Mouse (Mus musculus) ovary, postnatal 10 days (tissue): ENCODE results near the gene H2-M10.4.
"Not testable (repeated sequence)": the region's sequence is repeated elsewhere in the genome, so short reads cannot be mapped to it uniquely, and the experiment has no call there.

Source experiments
- DNase-seq: peaks from one replicate; pipeline ENCODE4 v3.0.0; 2022; ENCODE audit warnings: low spot score

H2-M10.4 gene

GRCm38 (mm10) chr17:36462234-36462633, at the start of gene H2-M10.4:
Gene H2-M10.4 (minus strand): TSS chr17:36462334.
- DNase-seq = no peak

DNA sequence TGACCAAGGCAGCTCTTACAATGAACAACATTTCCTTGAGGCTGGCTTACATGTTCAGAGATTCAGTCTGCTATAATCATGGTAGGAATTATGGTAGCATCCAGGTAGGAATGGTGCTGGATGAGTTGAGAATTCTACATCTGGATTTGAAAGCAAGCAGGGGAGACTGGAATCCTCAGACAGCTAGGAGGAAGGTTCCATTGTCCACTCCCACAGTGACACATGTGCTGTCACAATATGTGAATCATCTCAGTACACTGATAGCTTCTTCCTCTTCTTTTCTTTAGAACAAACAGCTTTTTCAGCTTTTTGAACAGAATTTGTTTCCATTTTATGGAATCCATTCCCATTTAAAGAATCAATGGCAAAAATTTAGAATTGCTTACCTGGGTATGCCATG, 41.8 kb upstream of the H2-M10.4 start:
- no peak for DNase-seq

DNA sequence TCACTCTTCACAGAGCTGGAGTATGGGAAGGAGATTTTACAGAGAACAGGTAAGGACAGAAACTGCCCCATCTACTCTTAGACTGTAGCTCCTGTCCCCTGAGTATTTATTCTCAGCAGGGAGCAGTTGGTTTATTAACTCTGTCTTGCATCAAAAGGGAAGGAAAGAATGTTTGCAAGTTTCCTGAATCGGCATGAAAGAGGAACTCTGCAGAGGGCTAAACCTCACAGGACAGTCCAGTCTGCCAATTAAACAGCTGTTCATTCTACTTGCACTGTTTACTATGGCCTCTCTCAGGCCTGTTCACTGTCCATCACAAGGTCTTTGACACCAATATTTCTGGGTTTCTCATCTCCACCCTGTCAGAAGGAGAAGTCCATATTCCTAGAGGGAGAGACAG, 38.3 kb upstream of the H2-M10.4 start:
- no peak for DNase-seq

GRCm38 (mm10) chr17:36488181-36488580, 26.0 kb upstream of the H2-M10.4 start:
- DNase-seq = not testable (repeated sequence)

DNA sequence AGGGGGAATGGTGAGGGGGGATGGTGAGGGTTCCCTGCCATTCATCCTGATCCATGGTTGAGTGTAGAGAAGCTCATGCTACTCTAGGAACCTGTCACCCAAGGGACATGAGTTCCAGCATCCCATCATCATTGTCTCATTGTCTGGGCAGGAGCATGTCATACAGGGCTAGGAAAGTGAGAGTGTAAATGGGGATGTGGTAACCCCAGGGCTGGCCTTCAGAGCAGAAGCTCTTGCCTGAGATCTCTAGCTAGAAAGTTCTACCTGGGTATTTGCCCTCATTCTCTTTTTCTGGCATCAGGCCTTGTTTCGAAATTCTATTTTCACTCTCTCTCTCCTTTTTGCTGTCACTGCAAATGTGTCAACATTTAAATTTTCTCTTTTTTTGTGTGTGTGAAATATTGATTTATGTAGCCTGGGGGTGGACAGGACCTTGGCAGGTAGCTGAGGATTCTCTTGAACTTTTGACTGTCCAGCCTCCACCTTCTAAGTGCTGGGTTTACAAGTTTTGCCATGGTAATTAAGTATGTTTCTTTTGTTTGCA, 24.6 kb upstream of the H2-M10.4 start:
- DNase-seq = no peak

DNA sequence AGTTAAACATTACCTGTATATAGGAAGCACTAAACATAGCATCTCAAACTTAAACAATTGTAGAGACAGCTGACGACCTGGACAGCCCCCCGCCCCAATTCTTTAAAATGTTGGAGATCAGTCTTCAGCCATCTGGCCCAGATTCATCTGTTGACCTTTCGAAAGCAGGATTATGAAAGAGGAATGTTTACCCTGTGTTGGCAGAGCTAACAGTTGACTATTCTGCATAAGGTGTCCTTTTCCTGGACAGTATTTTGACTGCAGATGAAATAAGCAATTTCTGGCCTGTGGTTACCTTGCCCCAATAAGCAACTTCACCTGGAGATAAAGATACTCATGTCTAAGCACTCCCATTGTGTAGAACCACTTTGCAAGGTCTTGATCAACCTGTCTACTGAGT, 21.7 kb upstream of the H2-M10.4 start:
- DNase-seq = no peak

GRCm38 (mm10) chr17:36456260-36456659, 5.9 kb downstream of the H2-M10.4 start:
- DNase-seq = no peak

- no peak for DNase-seq
These were observed 30.7 kb downstream of the H2-M10.4 start for GRCm38 (mm10) chr17:36431411-36431810.

DNA sequence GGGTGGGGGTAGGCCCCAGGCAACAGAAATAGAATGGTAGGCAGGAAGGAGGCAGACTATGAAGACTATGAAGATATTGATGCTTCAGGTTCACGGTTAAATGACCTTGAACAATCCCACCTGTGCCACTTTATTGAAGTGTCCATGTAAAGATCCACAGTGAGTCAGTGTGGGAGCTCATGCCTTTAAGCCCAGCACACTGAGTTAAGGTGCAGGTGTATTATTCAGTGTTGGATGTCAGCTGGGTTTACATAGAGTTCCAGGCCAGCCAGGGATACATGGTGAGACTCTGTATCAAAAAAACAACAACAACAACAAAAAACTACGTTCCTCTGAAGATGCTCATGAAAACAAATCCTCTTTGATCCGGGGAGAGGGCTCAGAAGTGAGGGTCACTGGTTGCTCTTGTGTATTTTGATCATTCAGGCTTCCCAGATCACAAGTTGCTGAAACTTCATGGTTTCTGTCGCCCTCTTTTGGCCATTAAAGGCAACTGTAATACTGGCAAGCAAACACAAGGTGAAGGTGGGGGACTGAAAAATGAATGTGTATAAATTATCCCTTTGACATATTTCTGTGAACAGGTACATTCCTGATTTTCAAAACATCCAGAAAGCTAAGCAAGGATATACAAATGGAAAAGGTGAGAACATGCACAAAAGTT, 43.9 kb downstream of the H2-M10.4 start:
- no peak for DNase-seq

DNA sequence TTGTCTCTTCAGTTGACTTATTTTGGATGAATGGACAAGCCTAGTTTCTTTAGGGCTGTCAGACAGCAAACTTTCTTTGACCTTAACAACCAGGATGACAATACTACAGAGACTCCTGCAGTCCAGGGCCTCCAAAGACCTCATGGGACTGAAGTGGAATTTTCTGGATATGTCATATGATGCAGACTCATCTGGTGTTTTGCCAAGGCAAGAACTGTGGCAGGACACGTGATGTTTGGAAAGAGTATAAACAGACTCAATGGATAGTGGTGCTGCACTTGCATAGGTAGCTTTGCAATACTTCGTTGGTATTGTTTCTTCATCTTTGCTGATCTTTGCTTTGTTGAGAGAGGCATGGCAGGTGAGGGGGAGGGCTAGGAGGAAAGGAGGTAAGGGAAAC, 44.7 kb downstream of the H2-M10.4 start:
- no peak for DNase-seq

DNA sequence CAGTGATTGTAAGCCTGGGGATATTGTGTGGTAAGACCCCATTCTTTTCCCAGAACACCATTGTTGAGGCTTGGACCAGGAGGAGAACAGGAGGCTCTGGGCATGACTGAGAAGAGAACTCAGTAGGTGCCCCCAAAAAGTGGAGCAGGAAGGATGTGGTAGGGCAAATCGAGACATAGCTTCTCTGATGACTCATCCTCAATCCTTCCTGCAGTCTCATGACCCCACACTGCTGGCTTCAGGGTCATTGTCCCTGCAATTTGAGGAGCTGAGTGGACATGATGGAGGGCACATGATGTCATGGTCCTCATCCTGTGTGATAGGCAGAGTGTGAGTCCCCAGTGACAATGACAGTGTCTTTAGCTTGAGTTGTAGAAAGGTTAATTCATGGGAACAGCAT, 46.7 kb downstream of the H2-M10.4 start:
- DNase-seq = no peak

GRCm38 (mm10) chr17:36414361-36414760, 47.8 kb downstream of the H2-M10.4 start:
- no peak for DNase-seq
